Mouse (Mus musculus) right cerebral cortex, adult 2 months (tissue): ENCODE data around the gene Apon.
"Not testable (repeated sequence)": the region's sequence is repeated elsewhere in the genome, so short reads cannot be mapped to it uniquely, and the experiment has no call there.

Source experiments
- DNase-seq, 2 experiments: peaks; one replicate each; pipeline ENCODE4 v3.0.0; 2021 to 2022; ENCODE audit warnings: low spot score in 2 of 2

Gene Apon

GRCm38 (mm10) chr10:128253677-128254255, at the start of gene Apon:
Apon (plus strand) TSS chr10:128254096.
- no peak for DNase-seq

- DNase-seq: no peak
These were observed 49.0 kb upstream of the Apon start for GRCm38 (mm10) chr10:128204941-128205340.

GRCm38 (mm10) chr10:128208326-128208725, 45.6 kb upstream of the Apon start:
- no peak for DNase-seq

- no peak for DNase-seq
These were observed 44.4 kb upstream of the Apon start for GRCm38 (mm10) chr10:128209311-128210009.

- no peak for DNase-seq
These were observed 43.8 kb upstream of the Apon start for GRCm38 (mm10) chr10:128210131-128210530.

- peak in 1 of 2 experiments; percentile 23 for DNase-seq
These were observed 42.9 kb upstream of the Apon start for GRCm38 (mm10) chr10:128210954-128211353.

- DNase-seq: peak; percentile 94 to 95
These were observed 42.3 kb upstream of the Apon start, which contains the start of gene Spryd4 for GRCm38 (mm10) chr10:128211390-128212108. Spryd4 (minus strand) TSS chr10:128211807.

- DNase-seq: no peak
These were observed 41.7 kb upstream of the Apon start for GRCm38 (mm10) chr10:128212148-128212547.

- peak; percentile 65 to 68 for DNase-seq
These were observed 41.0 kb upstream of the Apon start for GRCm38 (mm10) chr10:128212871-128213323.

- not testable (repeated sequence) for DNase-seq
These were observed 39.8 kb upstream of the Apon start for GRCm38 (mm10) chr10:128214112-128214511.

GRCm38 (mm10) chr10:128214981-128215380, 38.9 kb upstream of the Apon start:
- DNase-seq: no peak

- DNase-seq: no peak
These were observed 35.3 kb upstream of the Apon start for GRCm38 (mm10) chr10:128218387-128219117.

- DNase-seq: no peak
These were observed 32.2 kb upstream of the Apon start for GRCm38 (mm10) chr10:128221533-128222286.

GRCm38 (mm10) chr10:128225064-128225463, 28.8 kb upstream of the Apon start:
- no peak for DNase-seq

GRCm38 (mm10) chr10:128225538-128225937, 28.4 kb upstream of the Apon start, which contains the start of gene Mip:
Mip (plus strand) TSS chr10:128225838.
- no peak for DNase-seq

GRCm38 (mm10) chr10:128227592-128227991, 26.3 kb upstream of the Apon start:
- DNase-seq: no peak

GRCm38 (mm10) chr10:128228009-128228408, 25.9 kb upstream of the Apon start:
- no peak for DNase-seq

- no peak for DNase-seq
These were observed 23.3 kb upstream of the Apon start for GRCm38 (mm10) chr10:128230582-128230981.

GRCm38 (mm10) chr10:128231146-128231545, 22.8 kb upstream of the Apon start:
- no peak for DNase-seq

- DNase-seq: peak; percentile 78 to 85
These were observed 22.0 kb upstream of the Apon start, which contains the start of gene Timeless for GRCm38 (mm10) chr10:128231697-128232419. Timeless (plus strand) TSS chr10:128232065.
